Mouse (Mus musculus) myocyte (in vitro differentiated cells): ENCODE results near the gene Vmp1. TPM values are rescaled to one million over a fixed set of nuclear protein-coding genes. Genes with fewer than 3 reads are reported as not detected.

ENCODE experiments used
- H3K27me3 ChIP-seq: one replicate; pipeline ENCODE4 v1.6.1; 2011; ENCODE audit not compliant: control insufficient read depth, insufficient read depth, insufficient read length
- H3K36me3 ChIP-seq: one replicate; pipeline ENCODE4 v1.6.1; 2011; ENCODE audit not compliant: control insufficient read depth, insufficient read depth
- H3K4me2 ChIP-seq: one replicate; pipeline ENCODE4 v1.6.1; 2011; ENCODE audit warnings: low read depth, control low read depth
- H3K4me3 ChIP-seq: one replicate; pipeline ENCODE4 v1.5.1; 2011; ENCODE audit warnings: mild to moderate bottlenecking, control low read depth, moderate library complexity
- H3K79me2 ChIP-seq: one replicate; pipeline ENCODE4 v1.6.1; 2011; ENCODE audit not compliant: control insufficient read depth, insufficient read depth
- H3ac ChIP-seq: one replicate; pipeline ENCODE4 v1.6.1; 2011; ENCODE audit not compliant: control insufficient read depth, insufficient read length
- CEBPB ChIP-seq: IDR thresholded peaks from 2 replicates; pipeline ENCODE4 v1.6.1; 2011; ENCODE audit warnings: mild to moderate bottlenecking, moderate library complexity; ENCODE audit not compliant: poor library complexity, insufficient read depth, severe bottlenecking
- E2F4 ChIP-seq: IDR thresholded peaks from one replicate; pipeline ENCODE4 v1.6.1; 2011; ENCODE audit warnings: mild to moderate bottlenecking, control low read depth, moderate library complexity; ENCODE audit not compliant: insufficient read depth
- MAX ChIP-seq: IDR thresholded peaks from one replicate; pipeline ENCODE4 v1.6.1; 2011; ENCODE audit warnings: low read depth, mild to moderate bottlenecking, control low read depth
- MYOD1 ChIP-seq, 3 experiments: IDR thresholded peaks; one replicate each; pipeline ENCODE4 v1.6.1; 2011; ENCODE audit warnings: control low read depth in 2 of 3, low read depth in 2 of 3, mild to moderate bottlenecking in 2 of 3, moderate library complexity in 1 of 3; ENCODE audit not compliant: insufficient read length in 2 of 3, control insufficient read depth in 1 of 3
- MYOG ChIP-seq, 3 experiments: IDR thresholded peaks; one replicate each; pipeline ENCODE4 v1.6.1; 2011; ENCODE audit warnings: control low read depth in 2 of 3, low read depth in 2 of 3, mild to moderate bottlenecking in 2 of 3; ENCODE audit not compliant: insufficient read length in 2 of 3, control insufficient read depth in 1 of 3, insufficient read depth in 1 of 3
- POLR2A ChIP-seq: IDR thresholded peaks from one replicate; pipeline ENCODE4 v1.6.1; 2011; ENCODE audit warnings: low read depth, mild to moderate bottlenecking, control low read depth, moderate library complexity; ENCODE audit not compliant: insufficient read length
- POLR2AphosphoS2 ChIP-seq: IDR thresholded peaks from one replicate; pipeline ENCODE4 v1.6.1; 2011; ENCODE audit warnings: low read depth, control low read depth; ENCODE audit not compliant: insufficient read length
- REST ChIP-seq: IDR thresholded peaks from one replicate; pipeline ENCODE4 v1.6.1; 2011; ENCODE audit warnings: mild to moderate bottlenecking, control low read depth, moderate library complexity; ENCODE audit not compliant: insufficient read depth, insufficient read length
- SRF ChIP-seq: IDR thresholded peaks from one replicate; pipeline ENCODE4 v1.6.1; 2011; ENCODE audit warnings: low read depth; ENCODE audit not compliant: control insufficient read depth, insufficient read length
- TCF12 ChIP-seq: IDR thresholded peaks from one replicate; pipeline ENCODE4 v1.6.1; 2011; ENCODE audit warnings: mild to moderate bottlenecking, control low read depth; ENCODE audit not compliant: poor library complexity, insufficient read depth, severe bottlenecking
- TCF3 ChIP-seq: IDR thresholded peaks from one replicate; pipeline ENCODE4 v1.6.1; 2011; ENCODE audit warnings: low read depth, control low read depth; ENCODE audit not compliant: insufficient read length
- USF1 ChIP-seq: IDR thresholded peaks from one replicate; pipeline ENCODE4 v1.6.1; 2011; ENCODE audit warnings: low read depth, mild to moderate bottlenecking, control low read depth, moderate library complexity
- polyA plus RNA-seq: library from polyadenylated mRNA; unstranded; fragments of >200 nt; fragmentation: generic; extraction: Trizol; gene quantifications from one replicate; pipeline ENCODE4 v1.2.1, GENCODE M21; 2012; ENCODE audit warnings: missing spikeins

Vmp1 gene
- polyA plus RNA-seq, 1 experiment, result 169 TPM

GRCm38 (mm10) chr11:86553525-86553924, 130.1 kb downstream of the Vmp1 start:
- H3K4me3 ChIP-seq, result no peak overlapping the region
- TF ChIP-seq POLR2A, result no peak
- no peak for TF ChIP-seq MYOD1 (IDR thresholded peaks at IDR 0.05; ENCODE audit: control insufficient read depth in 1 of 3, insufficient read length in 2 of 3, low read depth in 2 of 3)
- TF ChIP-seq TCF12, result no peak
- no peak for TF ChIP-seq SRF
- TF ChIP-seq USF1, result no peak
- no peak for TF ChIP-seq MYOG (IDR thresholded peaks at IDR 0.05; ENCODE audit: control insufficient read depth in 1 of 3, insufficient read depth in 1 of 3, insufficient read length in 2 of 3, low read depth in 2 of 3)
- no peak for TF ChIP-seq TCF3
- TF ChIP-seq CEBPB, result no peak
- TF ChIP-seq REST, result no peak
- TF ChIP-seq POLR2AphosphoS2, result no peak
- TF ChIP-seq MAX, result no peak
- no peak for TF ChIP-seq E2F4
- no peaks in the 10 kb centered on the region for H3K79me2 ChIP-seq
- H3K36me3 ChIP-seq, result peaks cover 27% of the 10 kb centered on the region
- no peak overlapping the region for H3ac ChIP-seq
- no peak overlapping the region for H3K4me2 ChIP-seq
- no peaks in the 10 kb centered on the region for H3K27me3 ChIP-seq

GRCm38 (mm10) chr11:86547412-86547811, 136.2 kb downstream of the Vmp1 start:
- no peaks in the 10 kb centered on the region for H3K27me3 ChIP-seq
- H3K79me2 ChIP-seq, result peaks cover 29% of the 10 kb centered on the region
- H3K4me3 ChIP-seq, result no peak overlapping the region
- H3K36me3 ChIP-seq, result peaks cover 7% of the 10 kb centered on the region
- no peak for TF ChIP-seq E2F4
- no peak for TF ChIP-seq MYOD1 (IDR thresholded peaks at IDR 0.05; ENCODE audit: control insufficient read depth in 1 of 3, insufficient read length in 2 of 3, low read depth in 2 of 3)
- no peak for TF ChIP-seq POLR2A
- TF ChIP-seq MAX, result no peak
- no peak for TF ChIP-seq TCF12
- TF ChIP-seq CEBPB, result no peak
- TF ChIP-seq USF1, result no peak
- no peak for TF ChIP-seq POLR2AphosphoS2
- H3ac ChIP-seq, result no peak overlapping the region
- no peak overlapping the region for H3K4me2 ChIP-seq

DNA sequence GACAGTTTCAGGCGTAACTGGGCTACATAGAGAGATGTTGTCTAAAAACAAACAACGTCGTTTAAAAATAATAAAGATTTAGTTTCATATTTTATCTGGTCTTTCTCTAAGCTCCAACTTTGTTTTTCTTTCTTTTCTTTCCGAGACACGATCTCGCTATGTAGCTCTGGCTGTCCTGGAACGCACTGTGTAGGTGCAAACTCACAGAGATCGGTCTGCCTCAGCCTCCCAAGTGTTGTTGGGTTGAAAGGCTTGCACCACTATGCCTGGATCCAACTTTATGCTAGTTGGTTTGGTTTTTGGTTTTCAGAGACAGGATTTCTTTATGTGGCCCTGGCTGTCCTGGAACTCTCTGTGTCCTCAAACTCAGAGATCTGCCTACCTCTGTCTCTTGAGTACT, 138.1 kb downstream of the Vmp1 start:
- Histone ChIP-seq H3K4me2 (peak overlapping the region; percentile 91), H3K27me3 (no peaks in the 10 kb centered on the region), H3K36me3 (peaks cover 6% of the 10 kb centered on the region), H3K4me3 (peak overlapping the region; percentile 46), H3ac (peak overlapping the region; percentile 56), H3K79me2 (peaks cover 47% of the 10 kb centered on the region)
- TF ChIP-seq POLR2A (no peak), REST (no peak), POLR2AphosphoS2 (no peak), TCF3 (no peak), MYOG (IDR thresholded peaks at IDR 0.05; ENCODE audit: control insufficient read depth in 1 of 3, insufficient read depth in 1 of 3, insufficient read length in 2 of 3, low read depth in 2 of 3) (no peak)

- Histone ChIP-seq H3K4me3 (peak within 1 kb of the TSS; percentile 46), H3K27me3 (no peaks in the 10 kb centered on the region), H3K79me2 (peaks cover 55% of the 10 kb centered on the region), H3ac (peak within 1 kb of the TSS; percentile 56), H3K36me3 (no peaks in the 10 kb centered on the region), H3K4me2 (peak within 1 kb of the TSS; percentile 91)
- TF ChIP-seq E2F4 (peak; percentile 18), MYOD1 (IDR thresholded peaks at IDR 0.05; ENCODE audit: control insufficient read depth in 1 of 3, insufficient read length in 2 of 3, low read depth in 2 of 3) (no peak), USF1 (no peak), MAX (no peak), REST (peak; percentile 27), CEBPB (no peak), POLR2A (peak; percentile 98), POLR2AphosphoS2 (peak; percentile 99), MYOG (IDR thresholded peaks at IDR 0.05; ENCODE audit: control insufficient read depth in 1 of 3, insufficient read depth in 1 of 3, insufficient read length in 2 of 3, low read depth in 2 of 3) (peak in 1 of 3 experiments; percentile 46), SRF (peak; percentile 68), TCF12 (no peak), TCF3 (peak; percentile 30)
Observed at GRCm38 (mm10) chr11:86544639-86545299, 138.9 kb downstream of the Vmp1 start, which contains the start of the genes Rps6kb1 and Tubd1. TSS of gene Rps6kb1 (minus strand) at chr11:86544805. TSS of gene Tubd1 (plus strand) at chr11:86544991.

- H3K36me3 ChIP-seq, result no peaks in the 10 kb centered on the region
- peak overlapping the region; percentile 81 for H3K4me2 ChIP-seq
- peaks cover 62% of the 10 kb centered on the region for H3K79me2 ChIP-seq
- TF ChIP-seq POLR2AphosphoS2 (no peak), MYOD1 (IDR thresholded peaks at IDR 0.05; ENCODE audit: control insufficient read depth in 1 of 3, insufficient read length in 2 of 3, low read depth in 2 of 3) (peak; percentile 9 to 75 (median 65)), TCF3 (peak; percentile 10), TCF12 (peak; percentile 62), MYOG (IDR thresholded peaks at IDR 0.05; ENCODE audit: control insufficient read depth in 1 of 3, insufficient read depth in 1 of 3, insufficient read length in 2 of 3, low read depth in 2 of 3) (peak; percentile 20 to 85 (median 78)), SRF (no peak)
- no peaks in the 10 kb centered on the region for H3K27me3 ChIP-seq
- H3K4me3 ChIP-seq, result peak overlapping the region; percentile 46
- H3ac ChIP-seq, result peak overlapping the region; percentile 56
Observed at GRCm38 (mm10) chr11:86543960-86544638, 139.5 kb downstream of the Vmp1 start.
